Mouse (Mus musculus) megakaryocyte progenitor cell, adult 5-6 weeks (primary cell): ENCODE measurements at regions not wholly inside any gene's neighbourhood (a gene's known extent, or its start where the extent isn't known, plus 50 kb on each side); places are given as distances from the start of the nearest gene placed in this dataset.

Experiments used
- ATAC-seq: replicated peaks from 2 replicates; pipeline ENCODE4 v1.8.0; 2016; ENCODE audit warnings: mild to moderate bottlenecking, moderate TSS enrichment, inconsistent platforms; ENCODE audit not compliant: poor library complexity

GRCm38 (mm10) chr4:55851430-55851829 lies 319.2 kb upstream of the Klf4 start:
- ATAC-seq, result no peak

GRCm38 (mm10) chr4:55851027-55851426 lies 318.8 kb upstream of the Klf4 start:
- no peak for ATAC-seq

GRCm38 (mm10) chr4:55843727-55844401 lies 311.6 kb upstream of the Klf4 start:
- no peak for ATAC-seq

GRCm38 (mm10) chr4:55838568-55838967 lies 306.3 kb upstream of the Klf4 start:
- no peak for ATAC-seq

- peak; percentile 99 for ATAC-seq
Measured at GRCm38 (mm10) chr4:55824047-55824760, 291.9 kb upstream of the Klf4 start.

- no peak for ATAC-seq
Measured at GRCm38 (mm10) chr4:55823583-55823982, 291.3 kb upstream of the Klf4 start.

GRCm38 (mm10) chr4:55817035-55817818 lies 285.0 kb upstream of the Klf4 start:
- peak; percentile 62 for ATAC-seq

- peak; percentile 64 for ATAC-seq
Measured at GRCm38 (mm10) chr4:55815832-55816231, 283.6 kb upstream of the Klf4 start.

- no peak for ATAC-seq
Measured at GRCm38 (mm10) chr4:55812846-55813245, 280.6 kb upstream of the Klf4 start.

GRCm38 (mm10) chr4:55811656-55812055 lies 279.4 kb upstream of the Klf4 start:
- ATAC-seq, result peak; percentile 81

GRCm38 (mm10) chr4:55808501-55808900 lies 276.2 kb upstream of the Klf4 start:
- ATAC-seq, result no peak

- no peak for ATAC-seq
Measured at GRCm38 (mm10) chr4:55806799-55807198, 274.5 kb upstream of the Klf4 start.

- ATAC-seq, result peak; percentile 74
Measured at GRCm38 (mm10) chr4:55805255-55806051, 273.2 kb upstream of the Klf4 start.

GRCm38 (mm10) chr4:55802101-55802500 lies 269.8 kb upstream of the Klf4 start:
- ATAC-seq, result no peak

- ATAC-seq, result peak; percentile 78
Measured at GRCm38 (mm10) chr4:55798099-55798498, 265.8 kb upstream of the Klf4 start.

GRCm38 (mm10) chr4:55781329-55781847 lies 249.1 kb upstream of the Klf4 start:
- ATAC-seq, result no peak

- no peak for ATAC-seq
Measured at GRCm38 (mm10) chr4:55779581-55779980, 247.3 kb upstream of the Klf4 start.

GRCm38 (mm10) chr4:55775858-55776257 lies 243.6 kb upstream of the Klf4 start:
- ATAC-seq, result no peak

- ATAC-seq, result no peak
Measured at GRCm38 (mm10) chr4:55774571-55774970, 242.3 kb upstream of the Klf4 start.

- ATAC-seq, result no peak
Measured at GRCm38 (mm10) chr4:55769656-55770055, 237.4 kb upstream of the Klf4 start.

GRCm38 (mm10) chr4:55768325-55768724 lies 236.1 kb upstream of the Klf4 start:
- no peak for ATAC-seq
